Mouse (Mus musculus): Measurements from ENCODE around the gene Ebi3.

Gene Ebi3

GRCm38 (mm10) chr17:56003000-56003399 is 50.6 kb downstream of the Ebi3 start:
- DNase-seq (ENCODE audit: low read depth, low spot score) = no peak

GRCm38 (mm10) chr17:56005415-56006061 is 53.1 kb downstream of the Ebi3 start, which contains the start of the genes Stap2 and Mpnd:
TSS of gene Stap2 (minus strand) at chr17:56005584.
TSS of gene Mpnd (plus strand) at chr17:56005711.
- DNase-seq (ENCODE audit: low read depth, low spot score) = peak; percentile 69

Data from CD4-positive helper T cell, adult 2 months (primary cell).